ENCODE assay signal across 31 mouse cellular contexts in the genomic region with DNA sequence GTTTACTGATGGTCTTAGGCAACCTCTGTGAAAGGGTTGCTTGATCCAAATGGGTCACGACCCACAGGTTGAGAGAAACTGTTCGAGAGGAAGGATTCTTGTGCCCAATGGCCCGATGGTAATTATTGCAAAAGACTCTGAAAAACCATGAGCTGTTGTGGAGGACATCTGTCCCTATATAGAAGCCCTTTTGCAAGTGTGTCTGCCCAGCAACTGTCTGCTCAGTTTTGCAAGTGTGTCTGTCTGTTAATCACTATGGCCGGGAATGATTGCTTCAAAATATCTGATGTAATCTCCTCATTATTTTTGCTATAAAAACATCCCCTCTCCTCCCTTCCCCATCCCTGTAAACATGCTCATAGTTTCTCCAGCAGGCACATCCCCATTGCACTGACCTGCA. TPM values are rescaled to one million over a fixed set of nuclear protein-coding genes. Genes with fewer than 3 reads are reported as not detected.
"Had no signal": no experiment of that assay in that cellular context is flagged by ENCODE, and none has a peak within 500 bp of the region (broad histone marks: within the 10 kb centered on the region; RNA-seq: fewer than 3 reads in every experiment).

No protein-coding gene starts in this region.

- H3K4me3 ChIP-seq: heart, adult 2 months; hindbrain, embryonic 13.5 days; hindbrain, embryonic 15.5 days; limb, embryonic 13.5 days; limb, embryonic 15.5 days; liver, embryonic 12.5 days had no signal

- H3K4me1 ChIP-seq: hindbrain, embryonic 13.5 days; hindbrain, embryonic 15.5 days; limb, embryonic 15.5 days; liver, embryonic 12.5 days had no signal

- H3K4me2 ChIP-seq: heart, embryonic 11.5 days; hindbrain, embryonic 13.5 days; hindbrain, embryonic 15.5 days; limb, embryonic 13.5 days; limb, embryonic 15.5 days; liver, embryonic 12.5 days had no signal

- DNase-seq: gastrocnemius, postnatal 14 days; gastrocnemius, postnatal 36 days; heart, adult 2 months; heart, postnatal 10 days; kidney, adult 18-20 months; kidney, adult 8-10 months; kidney, postnatal 14 days; kidney, postnatal 36 days; left cerebral cortex, postnatal 4 days had no signal

- H3K27ac ChIP-seq: heart, adult 2 months; hindbrain, embryonic 13.5 days; hindbrain, embryonic 15.5 days; hindbrain, postnatal 0 days; kidney, postnatal 0 days; limb, embryonic 13.5 days; limb, embryonic 15.5 days; liver, embryonic 12.5 days; liver, embryonic 14.5 days had no signal

- H3K36me3 ChIP-seq: hindbrain, embryonic 13.5 days; hindbrain, embryonic 15.5 days; limb, embryonic 13.5 days; limb, embryonic 15.5 days; liver, embryonic 12.5 days had no signal

- ATAC-seq: hindbrain, postnatal 0 days; intestine, embryonic 16.5 days; liver, embryonic 12.5 days had no signal

- H3K9ac ChIP-seq: hindbrain, embryonic 13.5 days; hindbrain, embryonic 15.5 days; limb, embryonic 13.5 days; limb, embryonic 15.5 days; liver, embryonic 12.5 days; liver, embryonic 14.5 days had no signal

- H3K9me3 ChIP-seq: hindbrain, embryonic 15.5 days; limb, embryonic 15.5 days; liver, embryonic 12.5 days had no signal

- H3K27me3 ChIP-seq: hindbrain, embryonic 13.5 days; hindbrain, embryonic 15.5 days; limb, embryonic 13.5 days; limb, embryonic 15.5 days; liver, embryonic 12.5 days had no signal

RNA-seq across cellular contexts. Expression of a gene that starts 20.2 kb away (rescaled TPM):
- total RNA-seq: gastrocnemius, adult 18-20 months; gastrocnemius, adult 8-10 months; gastrocnemius, postnatal 36 days; heart, adult 2 months; hematopoietic stem cell, adult 5-6 weeks; hindbrain, postnatal 0 days; layer of hippocampus, adult 18-20 months; layer of hippocampus, adult 8-10 months; layer of hippocampus, postnatal 10 days; layer of hippocampus, postnatal 25 days; left cerebral cortex, adult 18-20 months; left cerebral cortex, adult 8-10 months; left cerebral cortex, postnatal 10 days; left cerebral cortex, postnatal 25 days; left cerebral cortex, postnatal 4 days; liver, adult 2 months had no signal
- polyA plus RNA-seq: liver, adult 2 months; liver, embryonic 12.5 days had no signal
